Mouse (Mus musculus): Measurements from ENCODE around the gene Mycbp2. TPM values are rescaled to one million over a fixed set of nuclear protein-coding genes. Genes with fewer than 3 reads are reported as not detected.

Gene Mycbp2
- polyA plus RNA-seq (2016; fragmentation: Nextera tagmentation; extraction: Ambion mirVana): 15.0 and 20.3 TPM in 2 replicates

DNA sequence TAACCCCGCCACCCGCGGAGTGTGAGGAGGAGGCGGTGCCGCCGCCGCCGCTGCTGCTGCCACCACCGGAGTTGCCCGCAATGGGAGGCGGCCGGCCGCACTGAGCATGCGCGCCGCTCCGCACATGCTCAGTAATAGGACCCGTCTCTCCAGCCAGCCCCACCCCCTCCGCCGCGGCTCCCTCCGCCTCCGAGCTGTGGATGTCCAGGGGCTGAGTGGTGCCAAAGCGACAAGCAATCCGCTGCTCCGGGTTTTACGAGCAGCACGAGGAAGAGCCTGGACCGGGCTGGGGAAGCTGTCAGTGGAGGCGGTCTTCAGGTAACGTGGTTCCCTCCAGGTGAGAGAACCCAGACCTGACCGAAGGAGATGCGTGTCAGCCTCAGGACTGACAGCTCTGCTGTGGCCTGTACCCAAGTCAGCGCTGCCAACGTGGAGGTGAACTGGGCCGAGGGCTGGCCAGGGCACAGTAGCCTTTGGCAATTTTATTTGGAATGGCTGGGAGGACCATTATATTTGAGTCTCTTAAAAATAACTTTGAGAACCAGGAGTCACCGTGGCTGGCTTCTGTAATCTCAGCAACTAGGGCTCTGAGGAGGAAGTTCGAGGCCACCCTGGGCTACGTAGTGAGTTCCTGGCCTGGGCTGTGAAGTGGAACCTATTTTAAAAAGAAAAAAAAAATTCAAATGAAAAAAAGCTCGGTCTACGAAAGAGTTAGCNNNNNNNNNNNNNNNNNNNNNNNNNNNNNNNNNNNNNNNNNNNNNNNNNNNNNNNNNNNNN lies at the start of gene Mycbp2:
Mycbp2 (minus strand) TSS at position 86 of the 777 bp plus-strand sequence.
- no peaks in the 10 kb centered on the region for H3K36me3 ChIP-seq
- H3K4me3 ChIP-seq: peak within 1 kb of the TSS; percentile 88
- no peaks in the 10 kb centered on the region for H3K9me3 ChIP-seq (replicated peaks)
- DNase-seq (ENCODE audit: low spot score): peak; percentile 98
- WGBS: 5% methylated on average over 41 of the region's 41 CpGs
- H3K27ac ChIP-seq (replicated peaks): peak within 1 kb of the TSS; percentile 95
- peaks cover 20% of the 10 kb centered on the region; the same call in 1 of the 2 replicates for H3K27me3 ChIP-seq (ENCODE audit: low read depth, poor library complexity, severe bottlenecking)
- H3K4me1 ChIP-seq: peaks cover 46% of the 10 kb centered on the region

DNA sequence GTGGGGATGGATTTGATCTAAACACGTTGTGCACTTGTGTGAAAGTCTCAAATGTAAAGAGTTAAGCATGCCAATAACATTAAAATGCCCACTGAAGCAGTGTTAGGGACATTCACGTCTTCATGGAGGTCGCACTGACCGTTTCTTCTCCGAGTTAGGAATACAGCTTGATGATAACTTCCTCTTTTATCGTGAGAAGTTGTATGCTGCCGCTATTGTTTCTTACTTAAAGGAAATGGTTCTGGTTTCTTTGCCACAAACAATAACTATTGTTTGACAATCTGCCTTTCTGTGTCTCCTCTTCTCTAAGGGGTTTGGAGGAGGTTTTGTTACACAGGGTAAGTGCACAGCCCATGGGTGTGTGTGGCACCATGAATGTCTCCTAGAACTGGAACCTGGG lies 45.8 kb upstream of the Mycbp2 start:
- Histone ChIP-seq H3K4me1 (no peaks in the 10 kb centered on the region), H3K4me3 (no peak overlapping the region), H3K27ac (replicated peaks) (no peak overlapping the region), H3K36me3 (no peaks in the 10 kb centered on the region), H3K27me3 (ENCODE audit: low read depth, poor library complexity, severe bottlenecking) (no peaks in the 10 kb centered on the region), H3K9me3 (replicated peaks) (no peaks in the 10 kb centered on the region)
- no peak for DNase-seq (ENCODE audit: low spot score)
- WGBS: 75% methylated on average over 7 of the region's 7 CpGs

DNA sequence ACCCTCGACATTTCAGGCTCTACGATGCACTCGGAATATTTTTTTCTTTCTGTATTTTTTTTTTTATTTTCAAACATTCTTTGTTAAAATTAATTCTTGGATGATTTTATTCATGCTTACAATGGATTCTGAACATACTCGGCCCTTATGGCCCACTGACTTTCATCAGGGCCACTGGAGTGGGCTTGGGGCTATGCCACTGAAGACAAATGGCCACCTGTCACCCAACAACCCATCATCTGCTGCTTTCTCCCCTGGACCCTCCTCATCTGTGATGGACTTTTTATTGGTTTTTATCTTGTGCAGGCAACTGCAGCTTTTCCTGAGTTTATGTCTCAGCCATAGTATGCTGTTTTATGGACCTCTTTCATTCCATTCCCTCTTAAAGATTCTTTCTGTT lies 40.8 kb upstream of the Mycbp2 start:
- H3K4me3 ChIP-seq: no peak overlapping the region
- DNase-seq (ENCODE audit: low spot score): no peak
- H3K27ac ChIP-seq (replicated peaks): no peak overlapping the region
- peaks cover 5% of the 10 kb centered on the region for H3K4me1 ChIP-seq
- no peaks in the 10 kb centered on the region for H3K36me3 ChIP-seq
- no peaks in the 10 kb centered on the region for H3K27me3 ChIP-seq (ENCODE audit: low read depth, poor library complexity, severe bottlenecking)
- no peaks in the 10 kb centered on the region for H3K9me3 ChIP-seq (replicated peaks)
- WGBS: 92% methylated on average over 4 of the region's 4 CpGs

DNA sequence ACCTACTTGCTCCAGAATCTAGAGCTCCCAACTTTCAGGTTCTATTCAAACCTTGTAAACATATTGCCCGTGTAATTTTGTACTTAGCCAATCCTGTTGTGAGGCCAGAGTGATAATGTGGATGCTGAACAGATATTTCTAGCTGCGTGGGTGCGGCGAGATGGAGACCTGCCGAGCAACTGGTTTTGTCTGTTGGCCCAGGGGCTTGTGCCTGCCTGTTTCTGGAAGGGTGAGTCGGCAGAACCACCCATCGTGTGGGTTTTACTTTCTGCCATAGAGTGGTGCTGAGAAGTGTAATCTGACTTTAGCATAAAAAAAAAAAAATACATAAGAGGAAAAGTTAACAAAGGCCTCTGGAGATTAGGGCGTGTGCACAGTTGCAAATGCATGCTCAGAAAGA lies 40.3 kb upstream of the Mycbp2 start:
- no peaks in the 10 kb centered on the region for H3K9me3 ChIP-seq (replicated peaks)
- H3K4me1 ChIP-seq: peaks cover 5% of the 10 kb centered on the region

DNA sequence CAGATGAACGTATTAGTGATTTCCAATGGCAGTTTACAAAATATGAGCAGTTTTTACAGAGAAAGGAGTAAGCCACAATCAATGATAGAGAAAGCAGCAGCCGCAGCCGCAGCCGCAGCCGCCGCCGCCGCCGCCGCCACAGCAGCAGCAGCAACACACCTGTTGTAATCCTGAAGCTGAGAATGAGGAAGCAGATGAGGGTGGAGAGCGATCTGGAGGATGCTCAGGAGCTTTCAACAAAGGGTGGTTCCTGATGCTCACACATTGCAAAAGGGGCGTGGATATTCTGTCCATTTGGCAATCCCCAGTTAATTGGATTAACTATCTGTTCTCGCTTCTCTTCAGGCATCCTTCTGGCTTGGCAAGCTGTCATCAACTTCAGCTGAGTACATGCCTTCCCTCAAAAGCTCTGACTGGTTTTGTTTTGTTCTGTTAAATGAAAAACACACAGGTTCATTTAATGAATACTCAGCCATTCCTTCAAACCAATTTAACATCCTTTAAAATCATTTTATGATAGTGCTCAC lies 38.5 kb upstream of the Mycbp2 start:
- DNase-seq (ENCODE audit: low spot score): no peak
- Histone ChIP-seq H3K27me3 (ENCODE audit: low read depth, poor library complexity, severe bottlenecking) (no peaks in the 10 kb centered on the region), H3K9me3 (replicated peaks) (no peaks in the 10 kb centered on the region), H3K4me3 (no peak overlapping the region), H3K27ac (replicated peaks) (no peak overlapping the region), H3K4me1 (peaks cover 5% of the 10 kb centered on the region), H3K36me3 (no peaks in the 10 kb centered on the region)
- 68% methylated on average over 13 of the region's 13 CpGs for WGBS

More for the DNA sequence above, 40.3 kb upstream of the Mycbp2 start:
- Histone ChIP-seq H3K27ac (replicated peaks) (no peak overlapping the region), H3K36me3 (no peaks in the 10 kb centered on the region), H3K4me3 (no peak overlapping the region), H3K27me3 (ENCODE audit: low read depth, poor library complexity, severe bottlenecking) (no peaks in the 10 kb centered on the region)
- WGBS: 87% methylated on average over 8 of the region's 8 CpGs
- DNase-seq (ENCODE audit: low spot score): no peak

DNA sequence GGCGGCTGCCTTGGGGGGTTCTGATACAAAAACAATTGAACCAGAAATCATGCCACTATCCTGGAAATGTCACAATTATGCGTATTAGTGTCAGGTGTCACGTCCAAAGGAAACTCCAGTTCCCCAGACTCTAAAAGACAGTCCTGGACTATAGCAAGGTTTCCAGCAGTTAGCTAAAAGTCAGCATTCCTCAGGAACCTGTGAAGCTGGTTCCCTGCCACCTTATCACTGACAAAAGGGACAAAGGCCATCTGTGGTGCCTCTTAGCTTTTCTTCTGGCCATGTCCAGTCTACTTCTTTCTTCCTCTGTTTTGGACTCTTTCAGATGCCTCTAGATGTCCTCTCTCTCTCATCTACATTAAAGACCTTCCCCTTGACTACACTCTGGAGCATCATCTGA lies 32.1 kb upstream of the Mycbp2 start:
- H3K4me3 ChIP-seq: no peak overlapping the region
- no peaks in the 10 kb centered on the region for H3K36me3 ChIP-seq
- no peaks in the 10 kb centered on the region for H3K4me1 ChIP-seq
- no peak overlapping the region for H3K27ac ChIP-seq (replicated peaks)
- no peak for DNase-seq (ENCODE audit: low spot score)
- no peaks in the 10 kb centered on the region for H3K9me3 ChIP-seq (replicated peaks)
- WGBS: 87% methylated on average over 3 of the region's 3 CpGs
- no peaks in the 10 kb centered on the region for H3K27me3 ChIP-seq (ENCODE audit: low read depth, poor library complexity, severe bottlenecking)

DNA sequence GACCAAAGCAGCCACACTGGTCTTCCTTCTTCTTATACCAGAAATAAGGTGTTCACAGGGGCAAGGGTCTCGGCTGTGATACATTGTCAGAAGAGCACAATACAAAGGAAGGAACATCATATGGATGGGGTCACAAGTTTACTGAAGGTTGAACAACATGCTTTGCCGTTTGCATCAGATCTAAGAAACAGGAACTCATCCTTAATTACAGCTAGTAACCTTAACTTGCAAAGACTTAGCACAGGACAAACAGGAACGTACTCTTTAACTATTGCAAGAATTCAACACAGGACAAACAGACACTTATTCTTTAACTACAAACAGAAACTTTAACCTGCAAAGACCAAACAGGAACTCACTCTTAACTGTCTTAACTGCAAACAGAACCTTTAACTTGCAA lies 30.2 kb upstream of the Mycbp2 start:
- H3K27me3 ChIP-seq (ENCODE audit: low read depth, poor library complexity, severe bottlenecking): no peaks in the 10 kb centered on the region
- H3K36me3 ChIP-seq: no peaks in the 10 kb centered on the region
- 88% methylated on average over 3 of the region's 3 CpGs for WGBS
- H3K4me1 ChIP-seq: no peaks in the 10 kb centered on the region
- H3K9me3 ChIP-seq (replicated peaks): no peaks in the 10 kb centered on the region
- no peak overlapping the region for H3K4me3 ChIP-seq
- H3K27ac ChIP-seq (replicated peaks): no peak overlapping the region
- DNase-seq (ENCODE audit: low spot score): no peak

DNA sequence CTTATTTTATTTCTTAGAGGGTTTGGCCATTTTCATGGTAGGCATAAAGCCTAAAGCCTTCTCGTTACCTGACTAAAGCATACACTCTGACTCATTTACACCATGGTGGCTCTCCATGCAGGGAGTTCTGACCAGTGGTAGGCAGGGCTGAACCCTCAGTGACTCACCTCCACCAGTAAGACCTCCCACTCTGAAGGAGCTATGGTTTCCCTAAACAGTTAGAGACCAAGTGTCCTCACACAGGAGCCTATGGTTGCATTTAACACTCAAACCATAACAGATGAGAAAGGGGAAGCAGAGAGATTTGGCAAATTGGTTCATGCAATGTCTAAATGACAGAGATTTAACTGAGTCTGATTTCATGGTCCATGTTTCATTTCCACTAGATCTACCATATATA lies 28.9 kb upstream of the Mycbp2 start:
- Histone ChIP-seq H3K4me1 (no peaks in the 10 kb centered on the region), H3K4me3 (no peak overlapping the region), H3K27ac (replicated peaks) (no peak overlapping the region), H3K27me3 (ENCODE audit: low read depth, poor library complexity, severe bottlenecking) (no peaks in the 10 kb centered on the region), H3K9me3 (replicated peaks) (no peaks in the 10 kb centered on the region), H3K36me3 (no peaks in the 10 kb centered on the region)
- no peak for DNase-seq (ENCODE audit: low spot score)
- WGBS: 85% methylated on average over 1 of the region's 1 CpGs

DNA sequence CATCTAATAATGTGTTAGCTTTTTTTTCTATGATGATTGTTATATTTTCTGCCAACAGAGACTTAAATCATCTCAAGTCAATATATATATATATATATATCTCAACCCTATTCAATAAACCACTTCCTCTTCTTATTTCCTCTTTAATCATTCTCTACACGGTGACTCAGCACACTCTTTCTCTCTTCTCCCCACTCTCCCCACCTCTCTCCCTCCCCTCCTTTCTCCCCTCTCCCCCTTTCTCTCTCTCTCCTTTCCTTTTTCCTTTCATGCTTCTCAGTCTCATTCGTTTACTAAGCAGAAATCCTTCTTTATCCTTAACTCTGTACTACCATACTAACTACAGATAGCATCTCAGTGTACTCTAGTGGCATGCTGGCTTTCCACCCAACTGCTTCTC lies 16.6 kb upstream of the Mycbp2 start:
- H3K36me3 ChIP-seq: no peaks in the 10 kb centered on the region
- no peaks in the 10 kb centered on the region for H3K9me3 ChIP-seq (replicated peaks)
- no peak overlapping the region for H3K4me3 ChIP-seq
- H3K27ac ChIP-seq (replicated peaks): no peak overlapping the region
- DNase-seq (ENCODE audit: low spot score): no peak
- no peaks in the 10 kb centered on the region for H3K4me1 ChIP-seq
- 57% methylated on average over 2 of the region's 2 CpGs for WGBS
- H3K27me3 ChIP-seq (ENCODE audit: low read depth, poor library complexity, severe bottlenecking): no peaks in the 10 kb centered on the region

DNA sequence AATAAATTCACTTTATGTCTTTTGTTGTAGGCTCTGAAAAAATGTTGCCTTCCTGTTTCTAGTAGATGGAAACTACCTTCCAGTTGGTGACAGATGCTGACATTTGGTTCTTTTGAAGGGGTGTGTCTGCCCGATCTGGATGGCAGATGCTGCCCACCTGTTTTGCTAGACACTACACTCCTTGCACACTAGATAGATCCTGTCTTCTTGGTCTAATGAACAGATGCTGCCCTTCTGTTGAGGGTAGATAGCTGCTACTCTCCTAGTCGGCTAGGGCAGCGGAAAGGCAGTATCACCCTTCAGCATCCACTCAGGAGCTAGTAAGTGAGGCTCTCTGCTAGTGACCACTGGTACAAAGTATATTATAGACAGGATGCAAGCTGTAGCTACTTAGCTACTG lies 9.5 kb upstream of the Mycbp2 start:
- Histone ChIP-seq H3K4me3 (no peak overlapping the region), H3K4me1 (peaks cover 9% of the 10 kb centered on the region), H3K27ac (replicated peaks) (no peak overlapping the region), H3K9me3 (replicated peaks) (no peaks in the 10 kb centered on the region), H3K27me3 (ENCODE audit: low read depth, poor library complexity, severe bottlenecking) (peaks cover 6% of the 10 kb centered on the region), H3K36me3 (no peaks in the 10 kb centered on the region)
- no peak for DNase-seq (ENCODE audit: low spot score)
- 86% methylated on average over 3 of the region's 3 CpGs for WGBS

DNA sequence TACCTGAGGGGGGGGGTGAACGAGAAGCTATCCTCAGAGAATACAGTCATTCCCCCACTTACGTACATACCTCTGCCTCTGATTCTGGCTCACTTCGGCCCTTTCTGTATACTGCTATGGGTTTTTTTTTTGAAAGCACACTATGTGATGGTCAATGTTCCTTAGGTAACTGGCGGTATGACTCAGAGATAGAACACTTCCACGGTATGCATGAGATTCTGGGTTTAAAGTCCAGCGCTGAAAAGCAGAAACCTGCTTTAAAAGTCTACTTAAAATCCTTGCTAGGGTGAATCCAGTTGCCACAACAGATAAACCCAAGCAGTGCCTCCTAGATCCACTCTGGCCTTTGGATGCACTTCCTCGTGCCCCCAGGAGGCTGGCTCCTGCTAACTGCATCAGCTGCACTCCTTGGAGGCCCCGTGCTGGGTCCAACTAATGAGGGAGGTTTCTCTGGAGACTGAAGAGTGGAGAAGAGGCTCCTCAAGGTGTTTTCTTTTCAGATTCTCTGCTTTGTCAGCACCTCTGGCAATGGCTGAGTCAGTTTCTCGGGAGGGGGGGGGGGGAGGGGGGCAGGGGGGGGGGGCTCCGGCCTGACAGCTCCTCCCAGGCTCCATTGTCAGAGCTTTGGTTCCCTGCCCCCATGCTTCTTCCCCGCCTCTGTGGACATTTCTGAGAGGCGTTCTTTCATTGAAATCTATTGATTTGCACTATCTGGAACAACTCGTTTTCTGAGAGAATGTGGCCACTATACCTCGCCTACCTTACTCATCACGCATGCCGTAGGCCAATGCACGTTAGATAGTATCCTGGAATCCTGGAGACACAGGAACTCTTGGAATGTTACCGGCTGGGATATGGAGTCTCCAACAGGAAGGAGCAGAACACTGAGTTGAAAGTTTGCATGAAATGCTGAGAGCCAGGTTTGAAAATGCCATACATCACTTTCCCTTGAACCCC lies 8.1 kb upstream of the Mycbp2 start:
- H3K27ac ChIP-seq (replicated peaks): no peak overlapping the region
- DNase-seq (ENCODE audit: low spot score): peak; percentile 19
- H3K27me3 ChIP-seq (ENCODE audit: low read depth, poor library complexity, severe bottlenecking): peaks cover 14% of the 10 kb centered on the region
- peaks cover 14% of the 10 kb centered on the region for H3K4me1 ChIP-seq
- 29% methylated on average over 17 of the region's 18 CpGs for WGBS
- peak overlapping the region; percentile 18; the same call in 1 of the 2 replicates for H3K4me3 ChIP-seq
- H3K9me3 ChIP-seq (replicated peaks): no peaks in the 10 kb centered on the region
- no peaks in the 10 kb centered on the region for H3K36me3 ChIP-seq

DNA sequence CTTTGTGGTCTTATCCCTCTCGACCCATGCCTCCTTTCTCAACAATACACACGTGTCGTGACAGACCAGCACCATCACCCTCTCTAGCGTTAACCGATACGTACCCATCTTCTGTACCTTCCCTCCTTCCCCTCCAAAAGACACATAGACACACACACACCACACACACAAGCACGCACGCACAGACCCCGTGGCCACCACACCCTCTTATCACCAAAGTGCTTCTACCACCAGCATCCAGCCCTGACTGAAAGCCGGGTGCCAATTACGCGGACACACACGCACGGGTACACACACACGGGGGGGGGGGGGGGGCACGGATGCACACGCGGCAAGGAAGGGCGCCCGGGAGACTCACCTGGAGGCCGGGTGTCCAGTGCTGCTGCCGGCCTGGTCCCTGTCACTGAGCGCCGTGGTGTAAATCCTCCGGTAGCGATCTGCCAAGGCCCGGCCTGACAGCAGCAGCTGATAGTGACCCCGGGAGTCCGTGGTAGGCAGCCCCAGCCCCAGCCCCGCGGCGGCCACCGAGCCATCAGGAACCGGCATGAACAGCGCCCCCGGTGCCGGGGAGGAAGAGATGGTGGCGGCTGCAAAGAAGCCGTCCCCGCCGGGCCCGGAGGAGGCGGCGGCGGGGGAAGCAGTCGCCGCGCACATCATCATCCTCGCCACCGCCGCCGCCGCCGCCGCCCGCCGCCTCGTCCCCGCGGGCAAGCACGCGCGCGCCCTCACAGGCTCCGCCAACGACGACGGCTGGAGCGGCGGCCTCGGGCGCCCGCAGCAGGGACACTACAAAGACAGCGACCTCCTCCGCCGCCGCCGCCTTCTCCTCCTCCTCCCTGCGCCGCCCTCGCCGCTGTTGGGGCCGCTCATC lies 521 bp downstream of the Mycbp2 start:
- H3K36me3 ChIP-seq: no peaks in the 10 kb centered on the region
- H3K27ac ChIP-seq (replicated peaks): peak overlapping the region; percentile 95
- peak overlapping the region; percentile 88 for H3K4me3 ChIP-seq
- WGBS: under 1% methylated on average over 79 of the region's 83 CpGs
- H3K9me3 ChIP-seq (replicated peaks): no peaks in the 10 kb centered on the region
- no peak for DNase-seq (ENCODE audit: low spot score)
- peaks cover 19% of the 10 kb centered on the region; the same call in 1 of the 2 replicates for H3K27me3 ChIP-seq (ENCODE audit: low read depth, poor library complexity, severe bottlenecking)
- peaks cover 46% of the 10 kb centered on the region for H3K4me1 ChIP-seq
